Mouse (Mus musculus): ENCODE data around the gene Htr1d. TPM values are rescaled to one million over a fixed set of nuclear protein-coding genes. Genes with fewer than 3 reads are reported as not detected.

Gene Htr1d
- under 1 TPM; 0.15 to 0.24 TPM for total RNA-seq (2021)
- long read RNA-seq, experiment 1, result 0 reads
- long read RNA-seq, experiment 2, partial matches to known transcripts, result 0 of 1 reads
- long read RNA-seq, experiment 2, other reads (novel, unspliced or antisense), result 0 of 1 reads

DNA sequence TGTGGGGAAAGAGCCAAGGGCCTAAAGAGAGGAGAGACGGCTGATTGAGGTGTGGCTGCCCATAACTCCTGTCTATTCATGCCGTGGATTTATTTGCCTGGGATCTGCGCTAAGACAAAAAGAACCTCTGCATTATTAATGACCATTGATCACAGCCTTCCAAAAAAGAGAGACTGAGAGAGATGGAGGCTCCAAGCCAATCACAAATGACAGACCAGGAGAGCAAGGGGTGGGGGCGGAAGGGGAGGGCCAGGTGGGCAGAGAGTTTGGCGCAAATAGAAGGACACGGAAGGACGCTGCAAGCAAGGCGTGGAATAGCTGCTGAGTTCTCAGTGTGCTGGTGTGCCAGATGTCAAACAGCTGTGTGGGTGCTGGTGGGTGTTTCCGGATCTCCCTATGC lies at the start of gene Htr1d:
Htr1d (plus strand) TSS at position 301 of the 400 bp plus-strand sequence.
- no peak for DNase-seq

DNA sequence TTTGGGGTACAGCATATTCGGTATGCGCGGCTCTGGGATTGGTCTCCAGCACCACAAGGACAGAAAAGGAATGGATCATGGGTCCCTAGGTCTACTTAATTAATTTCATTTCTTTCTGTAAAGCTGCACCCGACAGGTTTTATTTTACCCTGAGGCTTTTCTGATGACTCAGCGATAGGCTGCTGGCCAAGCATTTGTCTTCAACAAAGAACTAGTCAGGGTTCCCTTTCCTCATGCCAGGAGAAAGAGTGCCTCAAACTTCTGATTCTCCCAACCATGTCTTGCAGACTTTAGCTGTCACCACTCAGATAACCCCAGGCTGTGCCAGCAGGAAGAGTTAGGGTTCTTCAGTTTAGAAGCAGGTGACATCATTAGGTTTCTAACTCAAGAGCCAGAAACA lies 46.3 kb upstream of the Htr1d start:
- peak; percentile 27 for DNase-seq

DNA sequence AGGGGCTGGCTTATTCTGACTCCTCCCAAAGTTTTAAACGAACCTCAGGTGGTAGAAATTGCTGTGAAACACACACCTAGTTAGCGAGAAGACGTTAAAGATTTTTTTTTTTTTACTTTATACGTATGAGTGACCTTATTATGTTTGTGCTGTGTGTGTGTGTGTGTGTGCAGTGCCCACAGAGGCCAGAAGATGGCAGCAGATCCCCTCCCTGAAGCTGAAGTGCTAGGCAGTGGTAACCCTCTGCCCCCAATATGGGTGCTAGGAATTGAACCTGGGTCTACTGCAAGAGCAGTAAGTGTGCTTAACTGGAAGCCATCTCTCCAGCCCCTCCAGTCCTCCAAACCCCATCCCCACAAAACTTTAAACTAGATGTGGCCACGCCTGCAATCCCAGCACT lies 40.3 kb upstream of the Htr1d start:
- no peak for DNase-seq

- DNase-seq, result peak; percentile 31
Observed at GRCm38 (mm10) chr4:136383839-136384238, 39.5 kb upstream of the Htr1d start.

GRCm38 (mm10) chr4:136387261-136387660 lies 36.1 kb upstream of the Htr1d start:
- no peak for DNase-seq

DNA sequence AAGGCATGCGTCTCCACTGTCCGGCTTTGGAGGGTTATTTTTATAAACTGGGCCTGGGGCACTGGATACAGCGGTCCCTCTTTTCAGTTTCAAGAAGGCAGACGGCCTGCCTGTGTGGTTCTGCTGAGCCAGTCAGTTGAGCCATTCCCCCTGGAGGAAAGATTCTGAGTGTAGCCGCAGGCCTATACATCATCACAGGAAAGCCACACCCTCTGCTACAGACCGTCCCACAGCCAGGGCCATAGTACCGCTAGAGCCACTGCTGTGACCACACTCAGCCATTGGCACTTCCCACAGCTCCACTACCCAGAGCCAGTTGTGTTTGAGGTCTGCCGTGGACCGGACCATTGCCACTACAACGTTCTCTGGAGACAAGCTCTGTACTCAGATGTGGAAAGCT lies 21.5 kb upstream of the Htr1d start:
- DNase-seq, result no peak

GRCm38 (mm10) chr4:136407831-136408230 lies 15.5 kb upstream of the Htr1d start:
- no peak for DNase-seq

DNA sequence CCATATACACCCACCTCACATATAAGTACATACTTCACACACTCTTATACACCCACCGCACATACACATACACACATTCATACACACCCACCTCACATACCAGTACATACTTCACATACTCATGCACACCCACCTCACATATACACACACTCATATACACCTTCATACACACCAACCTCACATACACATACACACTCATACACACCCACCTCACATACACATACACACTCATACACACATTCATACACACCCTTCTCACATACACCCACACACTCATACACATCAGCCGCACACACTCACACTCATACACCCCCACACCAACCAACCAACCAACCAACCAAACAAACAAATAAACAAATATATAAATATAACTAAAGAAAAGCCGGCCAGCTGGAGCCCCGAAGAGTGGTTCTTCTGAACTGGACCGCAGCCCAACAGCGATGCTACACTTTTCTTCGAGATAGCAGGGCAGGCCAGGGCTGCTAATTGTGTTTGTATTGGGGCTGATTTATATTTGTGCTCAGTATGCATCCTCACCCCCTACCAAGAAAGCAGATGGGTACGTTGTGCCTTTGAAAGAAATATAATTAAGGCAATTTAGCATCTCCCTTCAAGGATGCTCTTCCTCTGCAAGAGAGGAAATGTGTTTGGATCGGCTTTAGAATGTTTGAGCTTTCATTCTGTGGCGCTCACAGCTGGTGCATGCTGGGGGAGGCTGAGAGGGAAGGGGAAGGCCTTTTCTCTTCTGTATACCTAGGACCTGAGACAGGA lies 11.1 kb upstream of the Htr1d start:
- DNase-seq, result no peak

DNA sequence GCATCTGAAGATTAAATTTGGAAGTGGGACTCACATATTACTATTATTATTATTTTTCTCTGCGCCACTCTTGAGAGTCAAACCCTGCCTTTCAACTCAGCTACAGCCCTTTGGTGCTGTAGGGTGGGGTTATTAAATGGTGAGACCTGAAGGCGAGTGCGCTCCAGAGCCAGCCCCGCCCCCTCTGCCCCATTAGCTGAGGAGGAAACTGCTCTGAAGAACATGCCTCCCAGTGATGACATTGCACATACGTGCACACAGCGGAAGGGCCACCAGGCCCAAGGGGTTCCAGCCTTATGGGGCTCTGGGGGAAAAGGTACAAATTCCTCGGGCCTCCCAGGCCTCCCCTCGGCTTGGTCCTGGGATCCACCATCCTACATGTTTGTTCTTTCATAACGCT lies 7.8 kb upstream of the Htr1d start:
- DNase-seq, result no peak

DNA sequence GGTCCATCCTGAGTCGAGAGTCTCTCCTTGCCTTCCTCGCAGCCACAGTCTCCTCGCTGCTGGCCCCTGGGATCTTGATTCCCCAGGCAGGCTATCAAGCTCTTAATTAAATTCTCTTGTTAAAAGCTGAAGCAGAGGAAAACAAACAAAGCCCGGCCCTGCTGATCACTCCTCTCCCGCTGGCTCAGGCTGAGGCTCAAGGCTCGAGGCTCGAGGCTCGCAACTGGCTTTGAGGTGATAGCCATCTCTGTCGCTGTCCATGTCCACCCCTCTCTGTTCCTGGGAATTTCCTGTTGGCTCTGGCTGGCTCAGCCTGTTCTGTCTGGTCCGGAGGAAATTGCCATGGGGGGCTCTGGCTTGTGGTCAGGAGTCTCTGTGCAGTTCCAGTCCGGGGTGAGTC lies 4.4 kb upstream of the Htr1d start:
- DNase-seq, result no peak

DNA sequence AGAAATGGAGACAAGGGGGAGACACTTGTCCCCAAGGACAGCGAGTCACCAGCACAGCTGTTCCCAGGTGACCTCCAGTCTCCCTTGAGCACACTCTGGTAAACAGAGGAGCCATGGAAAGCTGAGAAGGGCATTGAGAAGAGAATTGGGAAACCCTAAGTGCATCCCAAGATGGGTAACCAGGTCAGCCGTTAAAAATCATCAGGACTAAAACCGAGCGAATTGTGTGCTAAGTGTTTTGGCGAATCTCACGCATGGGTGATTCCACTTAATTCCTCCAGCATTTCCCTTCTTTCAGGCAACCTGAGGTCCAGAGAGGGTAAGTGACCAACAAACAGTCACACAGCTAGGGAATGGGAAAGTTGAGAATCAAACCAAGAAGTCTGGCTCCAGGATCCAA lies 3.9 kb upstream of the Htr1d start:
- DNase-seq, result no peak

DNA sequence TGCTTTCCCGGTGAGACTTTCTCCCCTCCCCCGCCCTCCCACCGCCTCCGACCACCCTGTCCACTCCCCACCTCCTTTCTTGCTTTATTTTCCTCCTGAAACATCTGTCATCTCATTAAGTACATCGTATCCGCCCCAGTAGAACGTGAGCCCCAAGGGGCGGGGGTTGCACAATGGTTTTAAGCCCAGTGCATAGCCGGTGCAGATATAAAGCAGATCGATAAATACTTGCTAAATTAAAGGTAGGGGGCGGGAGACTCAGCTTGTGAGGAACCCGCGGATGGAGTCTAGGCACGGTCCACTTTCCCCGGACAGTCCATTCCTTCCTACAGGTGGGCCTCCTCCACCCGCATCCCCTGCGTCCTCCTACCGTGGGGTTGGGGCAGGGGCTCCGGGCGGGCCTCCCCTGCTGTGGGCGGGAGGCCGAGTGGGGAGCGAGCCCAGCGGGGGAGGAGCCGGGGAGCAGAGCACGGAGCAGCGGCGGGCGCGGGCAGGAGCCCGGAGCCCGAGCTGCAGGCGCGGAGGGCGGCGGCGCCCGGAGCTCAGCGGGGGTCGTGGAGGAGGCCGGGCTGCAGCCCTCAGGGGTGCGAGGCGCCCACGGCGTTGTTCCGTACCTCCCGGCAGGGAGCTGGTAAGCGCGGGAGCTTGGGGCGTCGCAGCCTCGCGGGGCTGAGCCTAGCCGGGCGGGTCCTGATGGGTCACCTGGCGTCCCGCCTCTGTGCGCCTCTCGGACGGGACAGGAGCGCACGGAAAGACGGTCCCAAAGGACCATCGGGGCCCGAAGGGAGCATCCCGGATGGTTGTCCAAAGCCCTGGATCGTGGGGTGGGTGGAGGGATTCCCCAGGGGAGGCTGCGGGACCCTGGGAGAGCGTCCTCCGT lies 1.0 kb downstream of the Htr1d start:
- no peak for DNase-seq

DNA sequence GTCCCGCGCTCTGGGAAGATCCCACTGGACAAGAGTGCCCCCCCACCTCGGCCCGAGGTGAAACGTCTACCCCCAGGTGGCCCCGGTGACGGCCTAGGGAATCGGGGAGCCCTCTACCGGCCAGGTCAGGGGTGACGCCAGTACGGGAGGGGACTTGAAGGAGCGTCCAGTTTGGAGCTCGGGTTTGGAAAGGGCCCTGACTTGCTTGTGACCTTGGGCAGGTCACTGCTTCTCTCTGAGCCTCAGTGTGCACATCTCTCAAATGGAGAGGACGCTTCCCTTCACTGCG lies 1.6 kb downstream of the Htr1d start:
- DNase-seq, result peak; percentile 52

DNA sequence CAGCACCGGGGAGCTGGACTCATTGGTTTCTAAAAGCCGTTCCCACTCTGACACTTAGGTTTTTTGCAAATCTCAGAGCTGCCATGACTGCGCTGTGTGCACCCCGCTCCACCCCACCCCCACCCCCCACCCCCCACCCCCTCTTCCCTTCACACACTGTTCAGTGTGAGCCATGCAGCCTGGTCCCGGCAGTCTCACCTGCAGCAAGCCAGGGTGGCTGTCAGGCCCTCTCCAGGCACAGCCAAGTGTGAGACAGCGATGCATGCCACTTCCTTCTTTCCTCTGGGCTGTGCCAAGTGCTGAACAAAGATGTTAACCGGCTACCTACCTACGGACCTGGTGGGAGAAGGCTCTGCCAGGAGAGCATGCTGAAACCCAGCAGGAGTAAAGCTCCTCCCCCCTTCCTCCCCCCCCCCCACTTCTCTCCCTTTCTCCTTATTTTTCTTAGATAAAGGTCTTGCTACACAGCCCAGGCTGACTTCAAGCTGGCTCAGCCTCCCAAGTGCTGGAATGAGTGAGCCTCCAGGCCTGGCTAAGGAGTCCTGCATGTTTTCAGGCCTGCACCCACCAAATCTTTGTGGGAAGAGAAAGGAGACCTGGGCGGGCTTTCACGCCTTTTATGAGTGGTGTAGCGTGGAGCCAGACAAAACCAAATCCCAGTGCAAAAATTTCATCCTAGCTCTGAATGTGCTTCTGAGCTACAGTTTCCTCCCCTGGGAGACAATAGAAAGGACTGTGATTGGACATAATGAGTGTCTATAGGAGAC lies 7.5 kb downstream of the Htr1d start:
- no peak for DNase-seq

GRCm38 (mm10) chr4:136431376-136431693 lies 8.0 kb downstream of the Htr1d start:
- DNase-seq, result peak; percentile 74

DNA sequence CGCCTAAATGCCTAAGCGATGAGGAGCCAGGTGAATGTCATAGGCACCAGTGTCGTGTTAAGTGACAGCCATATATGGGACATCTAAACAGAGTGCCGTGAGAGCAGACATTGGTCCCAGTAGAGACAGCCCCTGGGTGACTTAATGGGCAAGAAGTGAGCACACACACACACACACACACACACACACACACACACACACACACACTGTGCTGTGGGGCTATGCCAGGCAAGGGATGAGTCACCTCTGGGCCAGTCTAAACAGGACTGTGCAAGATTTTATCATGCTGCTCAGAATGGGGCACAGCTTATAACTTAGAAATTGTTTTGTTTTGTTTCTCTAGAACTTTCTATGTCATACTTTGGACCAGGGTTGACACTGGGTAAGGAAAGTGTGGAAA lies 10.7 kb downstream of the Htr1d start:
- DNase-seq, result peak; percentile 64

- DNase-seq, result no peak
Observed at GRCm38 (mm10) chr4:136439106-136439505, 15.8 kb downstream of the Htr1d start.

GRCm38 (mm10) chr4:136441354-136442043 lies 18.2 kb downstream of the Htr1d start:
- no peak for DNase-seq

GRCm38 (mm10) chr4:136444561-136444960 lies 21.2 kb downstream of the Htr1d start:
- no peak for DNase-seq

GRCm38 (mm10) chr4:136449795-136450194 lies 26.5 kb downstream of the Htr1d start:
- DNase-seq, result no peak

- DNase-seq, result no peak
Observed at GRCm38 (mm10) chr4:136450271-136450670, 26.9 kb downstream of the Htr1d start.

DNA sequence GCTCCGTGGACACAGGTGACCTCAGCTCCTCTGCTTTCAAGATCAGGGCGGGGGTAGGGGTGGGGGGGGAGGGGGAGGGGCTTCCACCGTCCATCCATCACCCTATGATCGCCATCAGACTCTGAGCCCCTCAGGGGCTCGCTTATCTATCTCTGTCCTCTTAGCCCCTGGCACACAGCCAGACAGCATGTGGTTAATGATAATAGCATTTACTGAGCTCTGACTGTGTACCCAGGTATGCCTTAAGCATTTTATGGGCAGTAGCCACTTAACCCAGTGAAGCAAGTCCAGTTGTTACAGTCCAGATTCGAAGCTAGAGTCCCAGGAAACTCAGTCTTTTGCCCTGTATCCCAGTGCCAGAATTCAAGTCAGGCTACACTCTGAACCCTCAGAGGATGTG lies 28.2 kb downstream of the Htr1d start:
- DNase-seq, result peak; percentile 29
